Mouse (Mus musculus) CH12.LX (cell line): ENCODE results near the gene Nfia. TPM values are rescaled to one million over a fixed set of nuclear protein-coding genes. Genes with fewer than 3 reads are reported as not detected.

ENCODE experiments used
- DNase-seq: peaks from one replicate; pipeline ENCODE4 v3.0.0-alpha.2; 2013; ENCODE audit errors: extremely low read depth
- H3K27ac ChIP-seq: 2 replicates; pipeline ENCODE4 v1.5.1; 2012; ENCODE audit warnings: low read depth, mild to moderate bottlenecking, control low read depth, moderate library complexity; ENCODE audit not compliant: insufficient read depth
- H3K27me3 ChIP-seq: replicated peaks from 2 replicates; pipeline ENCODE3; 2012; ENCODE audit warnings: inconsistent platforms
- H3K36me3 ChIP-seq, 2 experiments: replicated peaks in 1 of 2; 2 replicates each; pipeline versions ENCODE3 to v1.6.1; 2012; ENCODE audit warnings: inconsistent platforms in 1 of 2, low read length in 1 of 2, mild to moderate bottlenecking in 1 of 2, mixed read lengths in 1 of 2, moderate library complexity in 1 of 2; ENCODE audit not compliant: control insufficient read depth in 1 of 2, insufficient read depth in 1 of 2
- H3K4me1 ChIP-seq, 2 experiments: 2 replicates each; pipeline ENCODE4 v1.6.1; 2012; ENCODE audit warnings: inconsistent platforms in 1 of 2, moderate library complexity in 1 of 2; ENCODE audit not compliant: insufficient read depth in 2 of 2, control insufficient read depth in 1 of 2
- H3K4me2 ChIP-seq: 2 replicates; pipeline ENCODE4 v1.6.1; 2012; ENCODE audit warnings: low read depth, mild to moderate bottlenecking, control low read depth; ENCODE audit not compliant: poor library complexity, insufficient read depth, severe bottlenecking
- H3K4me3 ChIP-seq, 3 experiments: fragments of 150-350 bp in 1 of 3; sonication (generic) in 1 of 3; replicated peaks in 1 of 3; 2 replicates each; pipeline versions ENCODE3 to v1.5.1; 2011 to 2012; ENCODE audit warnings: low read depth in 2 of 3, low read length in 2 of 3, mild to moderate bottlenecking in 2 of 3, moderate library complexity in 2 of 3, control low read depth in 1 of 3, improper control_type of control experiment in 1 of 3, inconsistent platforms in 1 of 3, mixed read lengths in 1 of 3; ENCODE audit not compliant: poor library complexity in 1 of 3
- H3K79me2 ChIP-seq: replicated peaks from 2 replicates; pipeline ENCODE4 v1.6.1; 2012; ENCODE audit warnings: mild to moderate bottlenecking, moderate library complexity; ENCODE audit not compliant: control insufficient read depth, poor library complexity, insufficient read depth, severe bottlenecking; ENCODE audit errors: extremely low read depth
- H3K9ac ChIP-seq: 2 replicates; pipeline ENCODE4 v1.6.1; 2012; ENCODE audit warnings: low read depth, mild to moderate bottlenecking, control low read depth, moderate library complexity; ENCODE audit not compliant: insufficient read depth
- H3K9me3 ChIP-seq: replicated peaks from 2 replicates; pipeline ENCODE3; 2012; ENCODE audit warnings: low read length, inconsistent platforms, mixed read lengths
- ELF1 ChIP-seq: IDR thresholded peaks from 2 replicates; pipeline ENCODE4 v1.6.1; 2014; ENCODE audit warnings: low read depth, mild to moderate bottlenecking, inconsistent platforms, low read length, improper control_type of control experiment
- EP300 ChIP-seq: IDR thresholded peaks from 2 replicates; pipeline ENCODE4 v1.6.1; 2011; ENCODE audit warnings: low read length, improper control_type of control experiment
- ETS1 ChIP-seq: conservative IDR thresholded peaks from 2 replicates; pipeline ENCODE4 v1.6.1; 2012; ENCODE audit warnings: low read depth, mild to moderate bottlenecking, inconsistent platforms, low read length, improper control_type of control experiment, moderate library complexity
- IRF4 ChIP-seq: IDR thresholded peaks from 2 replicates; pipeline ENCODE4 v1.6.1; 2014; ENCODE audit warnings: low read depth, mild to moderate bottlenecking, inconsistent platforms, low read length, improper control_type of control experiment
- JUN ChIP-seq: IDR thresholded peaks from 2 replicates; pipeline ENCODE4 v1.6.1; 2011; ENCODE audit warnings: low read depth, mild to moderate bottlenecking, low read length, improper control_type of control experiment, moderate library complexity; ENCODE audit not compliant: insufficient read depth
- JUND ChIP-seq: conservative IDR thresholded peaks from 2 replicates; pipeline ENCODE4 v1.6.1; 2011; ENCODE audit warnings: low read depth, low read length, improper control_type of control experiment
- KAT2A ChIP-seq: IDR thresholded peaks from 2 replicates; pipeline ENCODE4 v1.6.1; 2012; ENCODE audit warnings: low read length, improper control_type of control experiment, inconsistent platforms; ENCODE audit not compliant: insufficient replicate concordance
- MAX ChIP-seq: IDR thresholded peaks from 2 replicates; pipeline ENCODE4 v1.6.1; 2011; ENCODE audit warnings: low read length, improper control_type of control experiment
- MXI1 ChIP-seq: IDR thresholded peaks from 2 replicates; pipeline ENCODE4 v1.6.1; 2011; ENCODE audit warnings: mild to moderate bottlenecking, low read depth, low read length, improper control_type of control experiment
- NELFE ChIP-seq: IDR thresholded peaks from 2 replicates; pipeline ENCODE4 v1.6.1; 2011; ENCODE audit warnings: low read depth, low read length, improper control_type of control experiment
- SMC3 ChIP-seq: IDR thresholded peaks from 2 replicates; pipeline ENCODE4 v1.6.1; 2011; ENCODE audit warnings: low read depth, low read length, improper control_type of control experiment
- UBTF ChIP-seq: IDR thresholded peaks from 2 replicates; pipeline ENCODE4 v1.6.1; 2012; ENCODE audit warnings: low read depth, mild to moderate bottlenecking, inconsistent platforms, low read length, improper control_type of control experiment, moderate library complexity
- ZC3H11A ChIP-seq: IDR thresholded peaks from 2 replicates; pipeline ENCODE4 v1.6.1; 2012; ENCODE audit warnings: low read depth, mild to moderate bottlenecking, inconsistent platforms, low read length, improper control_type of control experiment
- ZKSCAN1 ChIP-seq: IDR thresholded peaks from 2 replicates; pipeline ENCODE4 v1.6.1; 2012; ENCODE audit warnings: low read depth, inconsistent platforms, low read length, improper control_type of control experiment, borderline replicate concordance
- ZMIZ1 ChIP-seq: IDR thresholded peaks from 2 replicates; pipeline ENCODE4 v1.6.1; 2012; ENCODE audit warnings: low read depth, mild to moderate bottlenecking, inconsistent platforms, low read length, improper control_type of control experiment
- dilution Hi-C: fragments of 300-500 bp; cut with MboI; formaldehyde crosslinking; loops from 2 replicates; pipeline ENCODE4 v1.14.3; 2020; ENCODE audit warnings: low sequenced_read_pairs; ENCODE audit not compliant: extremely low pct_unique_long_range_greater_than_20kb, extremely low pct_ligation_motif_present
- in situ Hi-C: fragments of 300-500 bp; cut with MboI; formaldehyde crosslinking; loops from 3 replicates; pipeline ENCODE4 v1.14.3; 2019; ENCODE audit warnings: low sequenced_read_pairs, low pct_ligation_motif_present, low pct_unique_long_range_greater_than_20kb, mixed read lengths
- polyA plus RNA-seq: library from polyadenylated mRNA; unstranded; fragments of >175 nt; gene quantifications from 2 replicates; pipeline ENCODE4 v1.2.1, GENCODE M21; 2012; ENCODE audit warnings: low read depth; ENCODE audit not compliant: insufficient read length
- total RNA-seq, 2 experiments: library from RNA; depleted of rRNA; stranded (reverse); fragments of 300-350 nt in 1 of 2; fragments of >200 nt in 1 of 2; gene quantifications; 2 replicates each; pipeline ENCODE4 v1.2.3; 2012 to 2014

Nfia gene
- total and polyA plus RNA-seq, 3 experiments: not detected

DNA sequence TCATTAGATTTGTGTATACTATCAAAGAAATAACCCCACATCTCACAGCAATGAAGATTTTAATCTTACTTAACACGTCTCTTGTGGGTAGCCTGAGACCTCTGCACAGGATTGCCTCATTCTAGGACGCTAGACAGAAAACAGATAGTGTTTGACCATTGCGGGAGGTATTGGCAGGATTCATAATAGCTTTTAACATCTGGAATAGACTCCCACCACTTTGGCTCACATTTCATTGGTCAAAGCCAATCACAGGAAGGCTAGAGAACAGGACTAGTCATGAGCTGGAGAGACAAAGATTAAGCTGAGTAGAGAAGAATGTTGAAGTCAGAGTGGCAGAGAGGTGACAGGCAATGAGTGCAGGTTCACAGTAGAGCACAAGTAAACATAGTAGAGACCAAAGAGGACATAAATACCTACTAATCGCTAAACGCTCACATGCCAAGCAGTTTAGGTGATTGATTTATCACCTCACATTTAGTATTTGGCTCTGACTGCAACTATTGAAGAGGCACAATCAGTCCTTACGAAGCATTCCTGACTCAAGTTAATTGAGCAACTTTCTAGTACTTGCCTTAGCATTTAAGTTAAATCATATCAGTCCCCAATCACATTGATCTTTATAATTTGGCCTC, 348.3 kb downstream of the Nfia start:
- H3K27me3 ChIP-seq: no peaks in the 10 kb centered on the region
- in situ Hi-C loops: no loop called here
- no peaks in the 10 kb centered on the region for H3K79me2 ChIP-seq
- H3K4me2 ChIP-seq: no peak overlapping the region
- TF ChIP-seq KAT2A (no peak), ZKSCAN1 (no peak), NELFE (no peak), ELF1 (no peak), ETS1 (no peak), SMC3 (no peak), ZMIZ1 (no peak), JUN (no peak), ZC3H11A (no peak), MXI1 (no peak), MAX (no peak), JUND (no peak), EP300 (no peak), UBTF (no peak)
- H3K36me3 ChIP-seq: no peaks in the 10 kb centered on the region
- H3K9ac ChIP-seq: no peak overlapping the region
- H3K4me1 ChIP-seq: no peaks in the 10 kb centered on the region
- no peak for DNase-seq
- no peak overlapping the region for H3K27ac ChIP-seq
- H3K9me3 ChIP-seq: peaks cover 72% of the 10 kb centered on the region
- dilution Hi-C loops: no loop called here
- H3K4me3 ChIP-seq: no peak overlapping the region

DNA sequence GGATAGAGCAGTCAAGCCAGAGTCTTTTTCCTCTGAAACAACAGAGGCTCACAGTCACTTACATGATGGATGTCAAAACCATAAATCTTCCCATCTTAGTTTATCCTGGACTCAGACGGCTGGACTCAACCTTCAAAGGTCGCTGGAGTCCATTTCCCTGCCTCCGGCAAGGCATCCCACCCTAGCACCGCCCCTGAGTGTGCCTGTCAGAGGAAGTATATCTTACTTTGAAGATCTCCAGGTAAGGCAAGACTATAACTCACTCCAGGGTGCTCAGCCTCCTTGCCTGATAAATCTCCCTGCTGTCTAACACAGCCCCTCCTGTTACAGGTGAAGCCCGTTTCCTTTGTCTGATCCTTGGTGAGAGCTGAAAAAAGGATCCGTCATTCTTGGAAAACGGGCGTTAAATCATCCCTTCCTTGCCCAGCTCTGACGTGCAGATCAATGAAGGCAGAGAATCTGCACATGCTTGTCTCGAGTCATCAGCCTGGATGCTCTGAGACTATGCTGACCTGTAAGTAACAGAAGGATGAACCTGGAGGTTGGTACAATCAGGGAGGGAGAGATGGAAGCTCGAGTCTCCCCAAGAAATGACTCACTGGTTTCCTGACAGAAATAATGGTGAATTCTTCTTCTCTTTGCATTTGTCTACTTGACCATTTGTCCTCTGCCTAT, 353.6 kb downstream of the Nfia start:
- no peak for TF ChIP-seq IRF4
- Histone ChIP-seq H3K36me3 (no peaks in the 10 kb centered on the region), H3K27me3 (no peaks in the 10 kb centered on the region), H3K9me3 (peaks cover 57% of the 10 kb centered on the region), H3K4me1 (no peaks in the 10 kb centered on the region), H3K9ac (no peak overlapping the region), H3K4me3 (no peak overlapping the region), H3K27ac (no peak overlapping the region), H3K79me2 (no peaks in the 10 kb centered on the region), H3K4me2 (no peak overlapping the region)
- in situ Hi-C loops: no loop called here
- dilution Hi-C loops: no loop called here
- no peak for DNase-seq
